Mouse (Mus musculus) forebrain, embryonic 14.5 days (tissue): ENCODE results near the gene Dlgap3. TPM values are rescaled to one million over a fixed set of nuclear protein-coding genes. Genes with fewer than 3 reads are reported as not detected.
A peak's percentile ranks its signal among the peaks of the same experiment; 100 is the strongest.

Source experiments
- ATAC-seq: fragments of 200-750 bp; cut with Nextera tagmentation; 2 replicates; pipeline ENCODE4 v1.8.0; 2017; ENCODE audit warnings: mild to moderate bottlenecking, moderate library complexity
- DNase-seq: peaks from one replicate; pipeline ENCODE4 v3.0.0-alpha.2; 2015; ENCODE audit warnings: low spot score
- H3K27ac ChIP-seq: fragments of 300-500 bp; sonication (generic); 2 replicates; pipeline ENCODE4 v1.5.1; 2014; ENCODE audit warnings: low read depth, mild to moderate bottlenecking, control low read depth, low read length, moderate library complexity
- H3K27me3 ChIP-seq: fragments of 300-500 bp; sonication (generic); replicated peaks from 2 replicates; pipeline ENCODE4 v1.6.1; 2014; ENCODE audit warnings: low read length, control low read depth, mixed read lengths; ENCODE audit not compliant: control insufficient read depth, insufficient read depth
- H3K36me3 ChIP-seq: fragments of 300-500 bp; sonication (generic); 2 replicates; pipeline ENCODE4 v1.6.1; 2014; ENCODE audit warnings: low read length, control low read depth; ENCODE audit not compliant: control insufficient read depth, insufficient read depth
- H3K4me1 ChIP-seq: fragments of 300-500 bp; sonication (generic); 2 replicates; pipeline ENCODE4 v1.6.1; 2014; ENCODE audit warnings: antibody characterized with exemption, low read length, control low read depth; ENCODE audit not compliant: control insufficient read depth, insufficient read depth
- H3K4me2 ChIP-seq: fragments of 300-500 bp; sonication (generic); 2 replicates; pipeline ENCODE4 v1.6.1; 2014; ENCODE audit warnings: mild to moderate bottlenecking, control low read depth, low read length
- H3K4me3 ChIP-seq: fragments of 300-500 bp; sonication (generic); 2 replicates; pipeline ENCODE4 v1.5.1; 2014; ENCODE audit warnings: low read depth, low read length, control low read depth
- H3K9ac ChIP-seq: fragments of 300-500 bp; sonication (generic); 2 replicates; pipeline ENCODE4 v1.6.1; 2014; ENCODE audit warnings: mild to moderate bottlenecking, low read length, control low read depth, moderate library complexity
- H3K9me3 ChIP-seq: fragments of 300-500 bp; sonication (generic); replicated peaks from 2 replicates; pipeline ENCODE4 v1.6.1; 2016; ENCODE audit warnings: low read length, control low read depth, mixed read lengths; ENCODE audit not compliant: control insufficient read depth
- WGBS: fragments of 180-500 bp; shearing (Covaris S2); extraction: QIAGEN DNeasy Blood & Tissue Kit; methylation state at CpG from one replicate; pipeline ENCODE4 v1.1.7; 2014; 5-methylcytosine and 5-hydroxymethylcytosine counted together
- polyA plus RNA-seq: library from polyadenylated mRNA; unstranded; fragments of >200 nt; fragmentation: Nextera tagmentation; extraction: Ambion mirVana; gene quantifications from 2 replicates; pipeline ENCODE4 v1.2.1, GENCODE M21; 2014

The Dlgap3 gene
- polyA plus RNA-seq, 1 experiment from 2014 or later = 8.4 TPM

DNA sequence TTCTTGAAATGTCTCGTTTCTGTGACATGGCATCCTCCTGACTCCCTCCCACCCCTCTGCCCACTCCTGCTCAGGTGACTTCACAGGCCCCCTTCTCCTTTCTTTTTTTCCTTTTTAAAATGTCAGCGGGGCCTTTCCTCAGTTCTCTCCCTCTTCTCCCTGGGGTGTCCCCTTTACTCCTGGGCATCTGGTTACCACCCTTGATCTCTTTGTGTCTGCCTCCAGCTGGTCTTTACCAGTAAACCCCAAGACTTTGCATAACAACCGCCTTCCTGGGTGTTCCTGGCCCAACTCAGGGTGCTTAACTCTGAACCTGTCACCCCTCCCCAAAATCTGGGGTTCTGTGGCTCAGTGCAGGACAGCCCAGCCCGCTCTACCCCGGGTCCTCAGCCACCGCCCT lies 29.6 kb downstream of the Dlgap3 start:
- 19% methylated on average over 6 of the region's 6 CpGs for WGBS
- Histone ChIP-seq H3K4me3 (no peak overlapping the region), H3K27ac (no peak overlapping the region), H3K27me3 (no peaks in the 10 kb centered on the region), H3K9ac (no peak overlapping the region), H3K4me1 (peaks cover 7% of the 10 kb centered on the region), H3K9me3 (no peaks in the 10 kb centered on the region), H3K4me2 (no peak overlapping the region), H3K36me3 (0 out of 2 replicates have a peak, but pooled peaks cover 3% of the 10 kb centered on the region)
- DNase-seq (no peak), ATAC-seq (no peak)

DNA sequence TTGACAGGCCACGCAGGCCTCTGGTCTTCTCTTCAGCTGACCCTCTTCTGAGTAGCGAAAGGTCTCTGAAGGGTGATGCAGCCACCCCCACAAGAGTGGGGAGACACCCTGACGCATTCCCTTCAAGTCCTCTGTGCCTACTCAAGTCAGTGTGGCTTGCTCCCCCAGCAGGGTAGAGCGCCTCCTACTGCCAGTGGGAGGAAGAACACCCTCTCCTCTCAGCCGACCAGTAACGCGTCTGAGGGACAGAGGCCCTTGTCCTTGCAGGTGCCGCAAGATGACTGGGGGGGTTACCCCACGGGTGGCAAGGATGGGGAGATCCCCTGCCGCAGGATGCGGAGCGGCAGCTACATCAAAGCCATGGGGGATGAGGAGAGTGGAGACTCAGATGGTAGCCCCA lies 30.4 kb downstream of the Dlgap3 start:
- ATAC-seq (no peak), DNase-seq (no peak)
- Histone ChIP-seq H3K36me3 (0 out of 2 replicates have a peak, but pooled peaks cover 3% of the 10 kb centered on the region), H3K9me3 (no peaks in the 10 kb centered on the region), H3K27ac (no peak overlapping the region), H3K4me2 (no peak overlapping the region), H3K27me3 (no peaks in the 10 kb centered on the region), H3K4me1 (0 out of 2 replicates have a peak, but pooled peaks cover 3% of the 10 kb centered on the region), H3K9ac (no peak overlapping the region), H3K4me3 (no peak overlapping the region)
- 63% methylated on average over 12 of the region's 12 CpGs for WGBS

DNA sequence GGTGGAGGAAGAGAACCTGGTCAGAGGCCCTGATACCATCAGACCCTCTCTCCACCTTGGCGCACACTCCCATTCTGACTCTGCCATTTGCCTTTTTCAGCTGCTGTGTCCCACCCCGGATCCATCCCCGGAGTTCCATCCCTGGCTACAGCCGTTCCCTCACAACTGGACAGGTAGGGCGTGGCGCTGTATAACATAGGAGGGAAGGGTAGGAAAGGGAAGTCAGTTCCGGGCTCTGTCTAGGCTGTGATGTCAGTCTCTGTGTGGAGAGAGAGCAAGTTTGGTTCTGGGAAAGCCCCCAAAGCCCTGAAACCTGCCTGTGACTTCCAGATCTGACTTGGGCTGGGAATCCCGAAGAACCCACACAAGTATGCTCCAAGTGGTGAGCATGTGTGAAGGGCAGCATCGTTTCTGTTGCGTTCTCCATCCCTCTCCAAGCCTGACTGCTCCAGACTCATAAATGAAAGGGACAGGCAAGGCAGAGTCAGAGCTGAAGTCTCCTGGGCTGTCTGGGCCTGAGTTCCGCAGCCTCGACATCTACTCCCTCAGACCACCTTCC lies 31.2 kb downstream of the Dlgap3 start:
- Histone ChIP-seq H3K4me1 (no peaks in the 10 kb centered on the region), H3K9me3 (no peaks in the 10 kb centered on the region), H3K27ac (no peak overlapping the region), H3K4me3 (no peak overlapping the region), H3K36me3 (0 out of 2 replicates have a peak, but pooled peaks cover 3% of the 10 kb centered on the region), H3K9ac (no peak overlapping the region), H3K4me2 (no peak overlapping the region), H3K27me3 (no peaks in the 10 kb centered on the region)
- ATAC-seq (no peak), DNase-seq (no peak)
- 94% methylated on average over 12 of the region's 12 CpGs for WGBS

DNA sequence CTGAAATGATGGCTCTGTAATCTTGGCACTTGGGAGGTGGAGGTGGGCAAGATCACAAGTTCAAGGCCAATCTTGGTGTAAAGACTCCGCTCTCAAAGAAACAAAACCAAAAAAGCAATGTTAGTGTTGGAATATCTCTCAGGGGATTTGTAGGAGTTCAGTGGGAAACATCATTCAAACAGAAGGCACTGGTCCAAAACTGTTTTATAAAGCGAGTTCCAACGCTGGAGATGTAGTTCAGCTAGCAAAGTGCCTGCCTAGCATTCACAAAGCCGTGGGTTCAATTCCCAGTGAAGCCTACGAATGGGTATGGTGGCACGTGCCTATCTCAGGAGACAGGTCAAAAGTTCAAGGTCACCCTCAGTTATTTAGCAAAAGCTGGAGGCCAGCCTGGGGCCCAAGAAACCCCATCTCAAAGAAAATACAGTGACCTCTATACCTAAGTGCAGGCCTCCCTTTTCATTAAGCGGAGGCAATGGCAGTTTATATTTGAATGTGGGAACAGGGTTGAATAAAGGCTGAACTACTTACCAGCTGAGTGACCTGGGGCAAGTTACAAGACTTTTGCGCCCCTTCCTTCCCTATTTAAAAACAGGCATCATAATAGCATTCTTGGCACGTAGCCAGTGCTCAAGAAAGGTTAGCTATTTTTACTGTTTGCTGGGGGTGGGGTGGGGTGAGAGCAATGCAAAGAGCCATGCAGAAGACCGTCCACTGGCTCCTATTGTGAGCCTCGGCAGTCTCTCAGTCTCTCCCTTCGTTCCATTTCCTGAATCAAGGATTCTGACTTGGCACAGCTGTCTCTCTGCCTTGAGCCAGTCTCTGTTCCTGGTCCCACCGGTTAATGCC lies 32.0 kb downstream of the Dlgap3 start:
- WGBS = 68% methylated on average over 13 of the region's 13 CpGs
- H3K4me1 ChIP-seq = no peaks in the 10 kb centered on the region
- no peak for ATAC-seq
- DNase-seq = no peak
- H3K4me3 ChIP-seq = no peak overlapping the region
- no peak overlapping the region for H3K4me2 ChIP-seq
- H3K27me3 ChIP-seq = no peaks in the 10 kb centered on the region
- H3K9ac ChIP-seq = no peak overlapping the region
- H3K36me3 ChIP-seq = no peaks in the 10 kb centered on the region
- no peaks in the 10 kb centered on the region for H3K9me3 ChIP-seq
- H3K27ac ChIP-seq = no peak overlapping the region

DNA sequence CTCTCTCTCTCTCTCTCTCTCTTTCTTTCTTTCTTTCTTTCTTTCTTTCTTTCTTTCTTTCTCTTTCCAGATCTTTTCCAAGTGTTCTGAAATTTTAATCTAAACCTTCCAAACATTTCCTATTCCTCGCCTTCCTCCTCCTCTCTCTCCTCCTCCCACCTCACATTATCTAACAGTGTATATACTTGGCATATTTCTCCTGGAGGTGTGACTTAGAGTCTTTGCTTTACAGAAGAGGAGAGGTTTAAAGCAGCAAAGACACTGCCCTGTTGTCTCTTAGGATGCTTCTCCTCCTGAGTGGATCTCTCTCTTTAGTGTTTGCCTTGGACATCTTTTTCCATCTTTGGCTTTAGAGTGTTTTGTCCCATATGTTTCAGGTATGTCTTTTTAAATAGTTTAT lies 34.1 kb downstream of the Dlgap3 start:
- Histone ChIP-seq H3K4me3 (no peak overlapping the region), H3K9me3 (no peaks in the 10 kb centered on the region), H3K4me2 (no peak overlapping the region), H3K4me1 (no peaks in the 10 kb centered on the region), H3K27ac (no peak overlapping the region), H3K27me3 (no peaks in the 10 kb centered on the region), H3K9ac (no peak overlapping the region), H3K36me3 (no peaks in the 10 kb centered on the region)
- WGBS = 67% methylated on average over 1 of the region's 1 CpGs
- ATAC-seq = no peak
- DNase-seq = no peak

DNA sequence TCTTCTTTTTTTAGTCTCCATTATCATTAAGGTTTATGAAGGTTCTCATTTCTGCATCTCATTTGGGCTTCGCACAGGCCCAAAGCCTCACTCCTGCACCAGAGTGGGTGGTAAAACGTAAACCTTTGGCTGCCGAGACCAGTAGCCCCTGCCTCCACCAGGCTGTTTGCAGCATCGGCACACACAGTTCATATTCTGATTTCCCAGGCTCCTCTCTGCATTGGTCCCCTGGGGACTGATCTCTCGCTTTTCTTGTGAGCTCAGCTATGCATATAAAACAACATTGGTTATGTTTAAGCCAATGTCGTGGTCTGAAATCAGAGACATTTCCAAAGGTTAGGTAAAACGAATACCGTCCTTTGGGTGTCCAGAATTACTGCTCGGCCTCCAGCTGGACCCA lies 42.3 kb downstream of the Dlgap3 start:
- H3K36me3 ChIP-seq = no peaks in the 10 kb centered on the region
- H3K9me3 ChIP-seq = no peaks in the 10 kb centered on the region
- no peaks in the 10 kb centered on the region for H3K4me1 ChIP-seq
- no peak overlapping the region for H3K9ac ChIP-seq
- H3K4me3 ChIP-seq = no peak overlapping the region
- DNase-seq (no peak), ATAC-seq (no peak)
- 77% methylated on average over 9 of the region's 9 CpGs for WGBS
- no peak overlapping the region for H3K27ac ChIP-seq
- no peak overlapping the region for H3K4me2 ChIP-seq
- 0 out of 2 replicates have a peak, but pooled peaks cover 11% of the 10 kb centered on the region for H3K27me3 ChIP-seq

DNA sequence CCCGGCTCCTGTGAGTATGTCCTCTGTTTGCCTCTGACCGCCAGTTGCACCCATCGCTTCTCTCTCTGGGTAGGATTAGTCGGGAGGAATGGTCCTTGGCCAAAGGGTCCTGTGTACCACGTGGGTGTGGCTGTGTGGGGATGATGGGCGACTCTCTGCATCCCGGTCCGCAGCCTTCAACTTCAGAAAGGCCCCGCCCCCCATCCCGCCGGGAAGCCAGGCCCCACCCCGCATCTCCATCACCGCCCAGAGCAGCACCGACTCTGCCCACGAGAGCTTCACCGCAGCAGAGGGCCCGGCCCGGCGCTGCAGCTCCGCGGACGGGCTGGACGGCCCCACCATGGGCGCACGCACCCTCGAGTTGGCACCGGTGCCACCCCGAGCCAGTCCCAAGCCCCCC lies 45.5 kb downstream of the Dlgap3 start:
- H3K27me3 ChIP-seq = 0 out of 2 replicates have a peak, but pooled peaks cover 11% of the 10 kb centered on the region
- H3K4me1 ChIP-seq = no peaks in the 10 kb centered on the region
- no peaks in the 10 kb centered on the region for H3K9me3 ChIP-seq
- H3K9ac ChIP-seq = no peak overlapping the region
- no peak overlapping the region for H3K27ac ChIP-seq
- WGBS = 13% methylated on average over 28 of the region's 28 CpGs
- ATAC-seq (no peak; the same call in 1 of the 2 replicates), DNase-seq (no peak)
- peak overlapping the region; percentile 4; the same call in 1 of the 2 replicates for H3K4me2 ChIP-seq
- H3K4me3 ChIP-seq = no peak overlapping the region
- H3K36me3 ChIP-seq = no peaks in the 10 kb centered on the region

DNA sequence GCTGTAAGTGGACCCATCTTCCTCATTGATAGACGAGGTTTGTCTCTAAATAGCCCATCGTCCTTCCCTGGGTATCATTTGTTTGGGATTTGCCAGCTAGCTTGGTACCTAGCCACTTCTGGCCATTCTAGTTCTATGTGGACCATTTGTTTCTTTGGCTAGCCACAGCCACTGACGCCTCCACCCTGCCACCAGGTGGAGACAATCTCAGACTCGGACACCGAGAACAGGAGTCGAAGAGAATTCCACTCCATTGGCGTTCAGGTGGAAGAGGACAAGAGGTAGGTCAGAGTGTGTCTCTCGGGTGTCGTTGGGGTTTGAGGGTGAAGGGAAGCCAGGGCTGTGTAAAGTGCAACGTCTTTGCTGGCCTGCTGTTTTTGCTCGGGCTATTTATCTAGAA lies 46.1 kb downstream of the Dlgap3 start:
- ATAC-seq = no peak
- Histone ChIP-seq H3K4me3 (no peak overlapping the region), H3K4me2 (no peak overlapping the region), H3K36me3 (no peaks in the 10 kb centered on the region), H3K4me1 (no peaks in the 10 kb centered on the region), H3K27me3 (0 out of 2 replicates have a peak, but pooled peaks cover 11% of the 10 kb centered on the region), H3K9me3 (no peaks in the 10 kb centered on the region), H3K27ac (no peak overlapping the region), H3K9ac (no peak overlapping the region)
- WGBS = 60% methylated on average over 11 of the region's 11 CpGs
- DNase-seq = no peak

DNA sequence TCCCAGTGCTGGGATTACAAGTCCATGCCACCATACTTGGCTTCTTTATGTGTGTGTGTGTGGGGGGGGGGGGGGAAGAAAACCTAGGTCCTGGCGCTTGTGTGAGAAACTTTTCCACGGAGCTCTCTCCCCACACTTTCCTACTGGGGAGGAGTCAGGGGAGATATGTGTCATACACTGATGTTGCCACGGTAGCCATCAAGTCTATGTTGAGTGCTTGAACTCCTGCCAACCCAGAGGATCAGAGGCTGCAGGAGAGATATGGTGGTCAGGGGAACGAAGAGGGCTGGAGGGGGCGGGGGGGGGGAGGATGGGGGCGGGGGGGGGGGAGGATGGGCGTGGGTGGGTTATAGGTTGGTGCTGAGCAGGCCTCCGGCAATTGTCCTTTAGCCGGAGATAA lies 46.8 kb downstream of the Dlgap3 start:
- no peak for ATAC-seq
- no peaks in the 10 kb centered on the region for H3K9me3 ChIP-seq
- 61% methylated on average over 6 of the region's 9 CpGs for WGBS

More for the DNA sequence above, 46.8 kb downstream of the Dlgap3 start:
- DNase-seq = no peak
- Histone ChIP-seq H3K36me3 (no peaks in the 10 kb centered on the region), H3K4me2 (no peak overlapping the region), H3K4me3 (no peak overlapping the region), H3K9ac (no peak overlapping the region), H3K27ac (no peak overlapping the region), H3K4me1 (no peaks in the 10 kb centered on the region), H3K27me3 (0 out of 2 replicates have a peak, but pooled peaks cover 11% of the 10 kb centered on the region)
